ENCODE assay signal across 8 mouse cellular contexts in genomic region chrX:95166317-95166716, GRCm38 (mm10). TPM values are rescaled to one million over a fixed set of nuclear protein-coding genes. Genes with fewer than 3 reads are reported as not detected.
A peak's percentile ranks its signal among the peaks of the same experiment; 100 is the strongest.
DNase-seq lines count a peak whose midpoint lies in the region; ATAC-seq and TF ChIP-seq lines count a peak whose summit lies in the region.

No protein-coding gene starts in this region.

- TF ChIP-seq CTCF in heart, postnatal 0 days (IDR thresholded peaks at IDR 0.05; ENCODE audit: low read depth), result no peak
- TF ChIP-seq CTCF in testis, adult 2 months (IDR thresholded peaks at IDR 0.05; ENCODE audit: control insufficient read depth, insufficient read depth, insufficient replicate concordance, low read depth, low read length), result no peak

- ATAC-seq in forebrain, embryonic 11.5 days (replicated peaks; ENCODE audit: low FRiP score), result peak; percentile 99
- peak; percentile 98 for ATAC-seq in heart, postnatal 0 days (ENCODE audit: insufficient read depth, low read depth)
- ATAC-seq in liver, embryonic 16.5 days (ENCODE audit: low read depth), result peak; percentile 95
- peak; percentile 99 for ATAC-seq in neural tube, embryonic 13.5 days (ENCODE audit: low read depth)

- no peak for TF ChIP-seq EP300 in heart, postnatal 0 days (IDR thresholded peaks at IDR 0.05; ENCODE audit: low read depth)

- no peaks in the 10 kb centered on the region for H3K36me3 ChIP-seq in forebrain, embryonic 11.5 days (ENCODE audit: control insufficient read depth, insufficient read depth, low read length)
- H3K36me3 ChIP-seq in heart, postnatal 0 days (replicated peaks; ENCODE audit: control insufficient read depth, insufficient read depth, low read length), result no peaks in the 10 kb centered on the region
- no peaks in the 10 kb centered on the region for H3K36me3 ChIP-seq in liver, embryonic 16.5 days (ENCODE audit: control insufficient read depth, insufficient read depth)
- H3K36me3 ChIP-seq in neural tube, embryonic 13.5 days, result no peaks in the 10 kb centered on the region
- no peaks in the 10 kb centered on the region for H3K36me3 ChIP-seq in testis, adult 2 months (ENCODE audit: control insufficient read depth, insufficient read depth, low read length)

- H3K27ac ChIP-seq in forebrain, embryonic 11.5 days (ENCODE audit: low read depth, low read length), result peak overlapping the region; percentile 77
- H3K27ac ChIP-seq in heart, postnatal 0 days (ENCODE audit: low read depth), result peak overlapping the region; percentile 87
- peak overlapping the region; percentile 30; the same call in 1 of the 2 replicates for H3K27ac ChIP-seq in liver, embryonic 16.5 days (ENCODE audit: low read length)
- peak overlapping the region; percentile 91 for H3K27ac ChIP-seq in neural tube, embryonic 13.5 days (replicated peaks)
- H3K27ac ChIP-seq in testis, adult 2 months (ENCODE audit: control insufficient read depth, insufficient read depth, low read depth, low read length), result 0 out of 2 replicates have a peak overlapping the region, but pooled peaks have one; percentile 54

- no peaks in the 10 kb centered on the region for H3K4me1 ChIP-seq in forebrain, embryonic 11.5 days (replicated peaks; ENCODE audit: control insufficient read depth, insufficient read depth, low read length)
- H3K4me1 ChIP-seq in heart, postnatal 0 days (ENCODE audit: control insufficient read depth, insufficient read depth), result no peaks in the 10 kb centered on the region
- H3K4me1 ChIP-seq in liver, embryonic 16.5 days (ENCODE audit: control insufficient read depth, low read depth, low read length), result no peaks in the 10 kb centered on the region
- peaks cover 39% of the 10 kb centered on the region for H3K4me1 ChIP-seq in neural tube, embryonic 13.5 days (replicated peaks)
- 0 out of 2 replicates have a peak, but pooled peaks cover 2% of the 10 kb centered on the region for H3K4me1 ChIP-seq in testis, adult 2 months (ENCODE audit: control insufficient read depth, insufficient read depth, low read length)

- TF ChIP-seq POLR2A in testis, adult 2 months (IDR thresholded peaks at IDR 0.05; ENCODE audit: control insufficient read depth, low read depth, low read length), result no peak

- H3K4me2 ChIP-seq in forebrain, embryonic 11.5 days (ENCODE audit: low read depth, low read length, severe bottlenecking), result peak overlapping the region; percentile 56
- peak overlapping the region; percentile 64 for H3K4me2 ChIP-seq in heart, postnatal 0 days (ENCODE audit: low read depth, low read length)
- H3K4me2 ChIP-seq in liver, embryonic 16.5 days (ENCODE audit: low read depth, low read length), result peak overlapping the region; percentile 54
- H3K4me2 ChIP-seq in neural tube, embryonic 13.5 days, result peak overlapping the region; percentile 64

- H3K9ac ChIP-seq in forebrain, embryonic 11.5 days (ENCODE audit: low read length), result peak overlapping the region; percentile 69
- H3K9ac ChIP-seq in heart, postnatal 0 days (replicated peaks; ENCODE audit: low read depth, low read length), result peak overlapping the region; percentile 68
- H3K9ac ChIP-seq in liver, embryonic 16.5 days (ENCODE audit: low read depth, low read length), result peak overlapping the region; percentile 10; the same call in 1 of the 2 replicates
- peak overlapping the region; percentile 73 for H3K9ac ChIP-seq in neural tube, embryonic 13.5 days

- WGBS in forebrain, embryonic 11.5 days, result 18% methylated on average over 16 of the region's 16 CpGs
- WGBS in heart, postnatal 0 days, result 12% methylated on average over 16 of the region's 16 CpGs
- 14% methylated on average over 16 of the region's 16 CpGs for WGBS in liver, embryonic 16.5 days (ENCODE audit: insufficient replicate concordance)
- WGBS in neural tube, embryonic 13.5 days, result 19% methylated on average over 16 of the region's 16 CpGs

- H3K4me3 ChIP-seq in forebrain, embryonic 11.5 days (ENCODE audit: low read depth, low read length), result peak overlapping the region; percentile 37
- peak overlapping the region; percentile 64 for H3K4me3 ChIP-seq in heart, postnatal 0 days (ENCODE audit: low read depth, low read length)
- peak overlapping the region; percentile 56 for H3K4me3 ChIP-seq in liver, embryonic 16.5 days (ENCODE audit: low read depth, low read length)
- H3K4me3 ChIP-seq in neural tube, embryonic 13.5 days, result peak overlapping the region; percentile 44
- peak overlapping the region; percentile 68 for H3K4me3 ChIP-seq in testis, adult 2 months (ENCODE audit: control insufficient read depth, low read depth, low read length)

- peak; percentile 89 for DNase-seq in CD4-positive, CD25-positive, alpha-beta regulatory T cell, adult 2 months (ENCODE audit: low read depth, low spot score)
- peak; percentile 91 for DNase-seq in brain, embryonic 18.5 days (ENCODE audit: low read depth, low spot score)
- DNase-seq in forebrain, embryonic 11.5 days (ENCODE audit: low spot score), result peak; percentile 90
- peak; percentile 89 for DNase-seq in heart, postnatal 0 days (ENCODE audit: low spot score)
- peak; percentile 81 to 90 for DNase-seq in kidney, postnatal 4 days

- H3K9me3 ChIP-seq in forebrain, embryonic 11.5 days (ENCODE audit: control insufficient read depth, low read length), result no peaks in the 10 kb centered on the region
- H3K9me3 ChIP-seq in heart, postnatal 0 days (replicated peaks; ENCODE audit: control insufficient read depth, low read length), result no peaks in the 10 kb centered on the region
- no peaks in the 10 kb centered on the region for H3K9me3 ChIP-seq in liver, embryonic 16.5 days (replicated peaks; ENCODE audit: control insufficient read depth, low read length)
- no peaks in the 10 kb centered on the region for H3K9me3 ChIP-seq in neural tube, embryonic 13.5 days

- no peaks in the 10 kb centered on the region; the same call in 1 of the 2 replicates for H3K27me3 ChIP-seq in forebrain, embryonic 11.5 days (ENCODE audit: control insufficient read depth, insufficient read depth, low read length)
- H3K27me3 ChIP-seq in heart, postnatal 0 days (ENCODE audit: control insufficient read depth, insufficient read depth, low read length), result no peaks in the 10 kb centered on the region
- H3K27me3 ChIP-seq in liver, embryonic 16.5 days (ENCODE audit: control insufficient read depth, insufficient read depth, low read depth, low read length), result no peaks in the 10 kb centered on the region
- no peaks in the 10 kb centered on the region for H3K27me3 ChIP-seq in neural tube, embryonic 13.5 days
- no peaks in the 10 kb centered on the region for H3K27me3 ChIP-seq in testis, adult 2 months (ENCODE audit: control insufficient read depth, insufficient read depth, low read length)

RNA-seq across cellular contexts. Expression of gene Arhgef9, which starts 30.3 kb away (rescaled TPM):
- 12.1 and 14.3 TPM in 2 replicates for polyA plus RNA-seq in forebrain, embryonic 11.5 days (2014; fragmentation: Nextera tagmentation; extraction: Ambion mirVana)
- 16.1 and 32.1 TPM in 2 replicates for total RNA-seq in heart, postnatal 0 days (2014; rRNA removed; ENCODE audit: low replicate concordance)
- polyA plus RNA-seq in heart, postnatal 0 days (2015; fragmentation: Nextera tagmentation; extraction: Ambion mirVana), result 11.6 and 11.8 TPM in 2 replicates
- 1.2 and 1.8 TPM in 2 replicates for polyA plus RNA-seq in liver, embryonic 16.5 days (2015; fragmentation: Nextera tagmentation; extraction: Ambion mirVana)
- 32.8 and 33.3 TPM in 2 replicates for polyA plus RNA-seq in neural tube, embryonic 13.5 days (2015; fragmentation: Nextera tagmentation; extraction: Ambion mirVana)
- polyA plus RNA-seq in testis, adult 2 months (2012; rRNA removed), result 0.32 and 1.0 TPM in 2 replicates

Comparison
In these comparisons a context has a peak if more than half of its experiments do, and no peak if none do; other contexts are left out.
1. Peak in every context shown above with its lines: DNase-seq, ATAC-seq, H3K4me3 ChIP-seq and H3K27ac ChIP-seq.
2. H3K27ac ChIP-seq: peak in every context shown above with its lines; median percentile 91 in neural tube, embryonic 13.5 days; 87 in heart, postnatal 0 days; 77 in forebrain, embryonic 11.5 days; 54 in testis, adult 2 months; 30 in liver, embryonic 16.5 days.
3. H3K9ac ChIP-seq: peak in every context shown above with its lines; median percentile 73 in neural tube, embryonic 13.5 days; 69 in forebrain, embryonic 11.5 days; 68 in heart, postnatal 0 days; 10 in liver, embryonic 16.5 days.